Mouse (Mus musculus): ENCODE data around the gene Gm29289.
"Not testable (repeated sequence)": the region's sequence is repeated elsewhere in the genome, so short reads cannot be mapped to it uniquely, and the experiment has no call there.

Gene Gm29289

GRCm38 (mm10) chrY:2932282-2932681 lies at the start of gene Gm29289:
Gene Gm29289 (plus strand): TSS chrY:2932582.
- in situ Hi-C loops (cut with MboI; ENCODE audit: unreplicated experiment in 2 of 2), result not testable (repeated sequence)

DNA sequence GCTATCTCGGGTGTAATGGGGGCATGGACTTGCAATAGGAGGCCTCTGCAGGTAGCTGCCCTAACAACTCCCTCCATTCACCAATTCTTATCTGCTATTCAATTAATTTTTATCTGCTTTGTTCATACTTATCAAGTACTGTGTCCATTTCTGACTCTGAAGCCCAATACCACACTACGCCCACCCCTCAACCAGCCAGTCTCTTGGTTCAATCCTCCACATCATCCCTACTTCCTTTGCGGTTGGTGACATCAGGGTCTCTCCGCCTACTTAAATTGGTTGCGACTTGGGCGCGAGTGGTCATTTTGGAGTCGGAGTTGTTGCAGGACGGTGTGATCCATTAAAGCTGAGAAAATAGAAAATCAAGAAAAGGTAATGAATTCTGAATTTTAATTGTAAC lies 31.7 kb upstream of the Gm29289 start, which contains the start of gene Gm10352:
Gene Gm10352, plus strand, starts transcription at position 301 of the 400 bp plus-strand sequence.
- in situ Hi-C loops (cut with MboI; ENCODE audit: unreplicated experiment in 2 of 2), result not testable (repeated sequence)
